Mouse (Mus musculus) stomach, embryonic 15.5 days (tissue): ENCODE data around the gene Rpl15. TPM values are rescaled to one million over a fixed set of nuclear protein-coding genes. Genes with fewer than 3 reads are reported as not detected.
"Not testable (repeated sequence)": the region's sequence is repeated elsewhere in the genome, so short reads cannot be mapped to it uniquely, and the experiment has no call there.

Experiments used
- ATAC-seq: fragments of 200-750 bp; cut with Nextera tagmentation; 2 replicates; pipeline ENCODE4 v1.8.0; 2017; ENCODE audit warnings: low read depth, moderate number of reproducible peaks, moderate TSS enrichment; ENCODE audit not compliant: insufficient read depth, low FRiP score
- H3K27ac ChIP-seq: fragments of 300-500 bp; sonication (generic); 2 replicates; pipeline ENCODE4 v1.5.1; 2015; ENCODE audit warnings: mild to moderate bottlenecking, inconsistent platforms
- H3K27me3 ChIP-seq: fragments of 300-500 bp; sonication (generic); replicated peaks from 2 replicates; pipeline ENCODE4 v1.6.1; 2015; ENCODE audit warnings: inconsistent platforms
- H3K36me3 ChIP-seq: fragments of 300-500 bp; sonication (generic); 2 replicates; pipeline ENCODE4 v1.6.1; 2015; ENCODE audit warnings: inconsistent platforms
- H3K4me1 ChIP-seq: fragments of 300-500 bp; sonication (generic); 2 replicates; pipeline ENCODE4 v1.6.1; 2015; ENCODE audit warnings: inconsistent platforms
- H3K4me2 ChIP-seq: fragments of 300-500 bp; sonication (generic); 2 replicates; pipeline ENCODE4 v1.6.1; 2015; ENCODE audit warnings: mild to moderate bottlenecking, inconsistent platforms
- H3K4me3 ChIP-seq: fragments of 300-500 bp; sonication (generic); replicated peaks from 2 replicates; pipeline ENCODE4 v1.5.1; 2015; ENCODE audit warnings: inconsistent platforms
- H3K9ac ChIP-seq: fragments of 300-500 bp; sonication (generic); 2 replicates; pipeline ENCODE4 v1.6.1; 2015; ENCODE audit warnings: inconsistent platforms
- H3K9me3 ChIP-seq: fragments of 300-500 bp; sonication (generic); 2 replicates; pipeline ENCODE4 v1.6.1; 2016; ENCODE audit warnings: inconsistent platforms
- WGBS: fragments of 180-500 bp; shearing (Covaris S2); methylation state at CpG from one replicate; pipeline ENCODE4 v1.1.7; 2015; 5-methylcytosine and 5-hydroxymethylcytosine counted together
- polyA plus RNA-seq: library from polyadenylated mRNA; unstranded; fragments of >200 nt; fragmentation: Nextera tagmentation; extraction: Ambion mirVana; gene quantifications from 2 replicates; pipeline ENCODE4 v1.2.1, GENCODE M21; 2015

Rpl15 gene
- polyA plus RNA-seq, 1 experiment from 2014 or later: 343 TPM

GRCm38 (mm10) chr14:18286441-18286840, 15.2 kb upstream of the Rpl15 start:
- Histone ChIP-seq H3K36me3 (no peaks in the 10 kb centered on the region; the same call in 1 of the 2 replicates), H3K4me1 (no peaks in the 10 kb centered on the region), H3K27me3 (no peaks in the 10 kb centered on the region), H3K9ac (no peak overlapping the region), H3K4me3 (no peak overlapping the region), H3K9me3 (no peaks in the 10 kb centered on the region), H3K27ac (no peak overlapping the region), H3K4me2 (no peak overlapping the region)
- 84% methylated on average over 2 of the region's 2 CpGs for WGBS
- no peak for ATAC-seq

- Histone ChIP-seq H3K27ac (no peak overlapping the region), H3K4me3 (no peak overlapping the region), H3K4me2 (no peak overlapping the region), H3K4me1 (no peaks in the 10 kb centered on the region), H3K9me3 (no peaks in the 10 kb centered on the region), H3K27me3 (no peaks in the 10 kb centered on the region), H3K9ac (no peak overlapping the region), H3K36me3 (no peaks in the 10 kb centered on the region; the same call in 1 of the 2 replicates)
- 78% methylated on average over 3 of the region's 3 CpGs for WGBS
- no peak for ATAC-seq
Measured at GRCm38 (mm10) chr14:18285476-18285875, 14.3 kb upstream of the Rpl15 start.

DNA sequence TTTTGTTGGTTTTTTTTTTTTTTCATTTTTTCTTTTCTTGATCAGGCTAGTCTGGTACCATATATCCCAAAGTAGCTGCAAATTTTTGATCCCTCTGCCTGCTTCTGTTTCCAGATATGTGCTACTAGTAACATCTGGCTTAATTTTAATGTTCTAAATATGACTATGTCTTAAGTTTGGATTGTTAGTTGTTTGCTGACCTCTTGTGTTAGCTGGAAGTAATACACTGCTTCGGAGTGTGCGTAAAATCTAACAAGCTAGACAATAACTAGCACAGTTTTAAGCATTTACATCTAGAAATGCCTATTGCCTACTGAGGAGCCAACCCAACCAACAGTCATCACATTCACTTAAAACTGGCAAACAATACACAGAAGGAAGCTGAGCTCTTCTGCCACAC, 13.4 kb upstream of the Rpl15 start:
- Histone ChIP-seq H3K4me2 (no peak overlapping the region), H3K36me3 (peaks cover 4% of the 10 kb centered on the region), H3K4me3 (no peak overlapping the region), H3K9me3 (no peaks in the 10 kb centered on the region), H3K4me1 (no peaks in the 10 kb centered on the region), H3K27ac (no peak overlapping the region), H3K27me3 (no peaks in the 10 kb centered on the region), H3K9ac (no peak overlapping the region)
- WGBS: 75% methylated on average over 2 of the region's 2 CpGs
- ATAC-seq: no peak

- Histone ChIP-seq H3K4me3 (no peak overlapping the region), H3K4me2 (no peak overlapping the region), H3K27ac (no peak overlapping the region), H3K36me3 (peaks cover 20% of the 10 kb centered on the region), H3K4me1 (no peaks in the 10 kb centered on the region), H3K27me3 (no peaks in the 10 kb centered on the region), H3K9me3 (no peaks in the 10 kb centered on the region), H3K9ac (no peak overlapping the region)
- ATAC-seq: no peak
- WGBS: 88% methylated on average over 5 of the region's 5 CpGs
Measured at GRCm38 (mm10) chr14:18280375-18280774, 9.2 kb upstream of the Rpl15 start.

DNA sequence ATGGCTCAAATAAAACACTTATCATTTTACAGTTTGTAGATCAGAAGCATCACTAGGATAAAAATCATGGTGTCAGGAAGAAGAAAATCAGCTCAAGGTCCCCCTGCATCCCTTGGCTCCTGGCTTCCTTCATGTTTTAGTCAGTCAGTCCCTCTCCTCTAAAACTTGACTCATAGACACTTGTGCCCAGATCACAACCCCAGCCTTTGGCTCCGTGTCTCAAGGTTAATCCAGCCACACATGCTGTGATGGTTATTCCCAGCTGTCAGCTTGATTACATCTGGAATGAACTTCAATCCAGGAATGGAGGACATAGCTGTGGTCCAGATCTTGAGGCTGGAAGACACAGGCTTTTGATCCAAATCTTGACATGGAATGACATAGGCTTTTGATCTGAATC, 3.3 kb upstream of the Rpl15 start:
- H3K27ac ChIP-seq: no peak overlapping the region
- no peaks in the 10 kb centered on the region for H3K9me3 ChIP-seq

DNA sequence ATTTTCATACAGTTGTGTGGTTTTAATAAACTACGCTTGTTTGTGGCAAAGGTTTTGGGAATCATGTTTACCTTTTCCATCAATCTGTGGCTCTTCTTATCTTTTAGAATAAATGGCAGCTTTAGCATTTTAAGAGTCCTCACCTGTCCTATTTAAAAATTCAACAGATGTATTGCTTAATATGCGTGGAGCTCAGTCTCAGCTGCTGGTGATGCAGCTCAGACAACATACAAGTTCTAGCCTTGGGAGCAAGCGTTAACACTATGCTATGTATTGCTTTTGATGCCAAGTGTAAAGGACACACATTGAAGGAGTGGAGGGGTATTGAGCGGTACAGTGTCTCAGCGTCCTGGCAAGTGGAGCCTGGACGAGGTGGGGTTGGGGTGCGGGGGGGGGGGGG, 475 bp upstream of the Rpl15 start:
- H3K4me3 ChIP-seq: peak overlapping the region; percentile 87
- peak overlapping the region; percentile 59 for H3K4me2 ChIP-seq
- H3K9ac ChIP-seq: no peak overlapping the region
- no peaks in the 10 kb centered on the region for H3K27me3 ChIP-seq
- ATAC-seq: no peak
- H3K4me1 ChIP-seq: no peaks in the 10 kb centered on the region
- 4% methylated on average over 7 of the region's 7 CpGs for WGBS
- no peak overlapping the region; the same call in 1 of the 2 replicates for H3K27ac ChIP-seq
- peaks cover 11% of the 10 kb centered on the region; the same call in 1 of the 2 replicates for H3K36me3 ChIP-seq
- H3K9me3 ChIP-seq: no peaks in the 10 kb centered on the region

More for the DNA sequence above, 3.3 kb upstream of the Rpl15 start:
- ATAC-seq: no peak
- H3K4me2 ChIP-seq: no peak overlapping the region
- H3K27me3 ChIP-seq: no peaks in the 10 kb centered on the region
- no peak overlapping the region for H3K9ac ChIP-seq
- H3K4me1 ChIP-seq: no peaks in the 10 kb centered on the region
- peaks cover 15% of the 10 kb centered on the region for H3K36me3 ChIP-seq
- 89% methylated on average over 1 of the region's 1 CpGs for WGBS
- no peak overlapping the region for H3K4me3 ChIP-seq

DNA sequence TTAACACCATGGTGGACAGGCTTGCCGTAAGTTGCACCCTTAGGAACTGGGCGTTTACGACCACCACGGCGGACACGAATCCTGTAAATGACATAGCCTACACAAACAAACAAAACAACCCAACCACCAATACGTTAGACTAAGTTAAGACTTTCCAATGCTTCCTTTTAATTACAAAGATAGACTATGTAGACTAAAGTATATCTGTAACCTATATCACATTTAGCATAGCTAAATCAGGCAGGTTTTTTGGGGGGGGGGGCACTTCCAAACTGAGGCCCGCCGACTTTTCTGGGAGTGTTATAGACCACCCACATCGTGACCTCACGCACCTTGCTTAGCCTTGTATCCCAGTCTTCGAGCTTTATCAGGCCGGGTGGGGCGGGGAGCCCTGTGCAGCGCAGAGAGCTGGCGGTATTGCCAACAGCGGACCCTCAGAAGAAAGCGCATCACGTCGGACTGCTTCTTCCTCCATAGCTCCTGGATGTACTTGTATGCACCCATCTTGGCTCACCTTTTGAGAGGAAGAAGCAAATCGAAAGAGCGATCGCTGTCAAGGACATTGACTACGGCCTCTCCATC, 1.2 kb downstream of the Rpl15 start:
- peak overlapping the region; percentile 62 for H3K4me2 ChIP-seq
- H3K9ac ChIP-seq: peak overlapping the region; percentile 77
- peak overlapping the region; percentile 87 for H3K4me3 ChIP-seq
- WGBS: 0% methylated on average over 24 of the region's 24 CpGs
- peak overlapping the region; percentile 77 for H3K27ac ChIP-seq
- ATAC-seq, H3K9me3 ChIP-seq, H3K27me3 ChIP-seq, H3K4me1 ChIP-seq: not testable (repeated sequence)
- H3K36me3 ChIP-seq: peaks cover 11% of the 10 kb centered on the region; the same call in 1 of the 2 replicates

GRCm38 (mm10) chr14:18263427-18263826, 7.8 kb downstream of the Rpl15 start:
- Histone ChIP-seq H3K9me3 (no peaks in the 10 kb centered on the region), H3K27me3 (no peaks in the 10 kb centered on the region), H3K4me1 (no peaks in the 10 kb centered on the region), H3K36me3 (peaks cover 9% of the 10 kb centered on the region; the same call in 1 of the 2 replicates), H3K4me3 (no peak overlapping the region), H3K9ac (no peak overlapping the region), H3K27ac (no peak overlapping the region), H3K4me2 (no peak overlapping the region)
- 38% methylated on average over 4 of the region's 4 CpGs for WGBS
- ATAC-seq: no peak; the same call in 1 of the 2 replicates

DNA sequence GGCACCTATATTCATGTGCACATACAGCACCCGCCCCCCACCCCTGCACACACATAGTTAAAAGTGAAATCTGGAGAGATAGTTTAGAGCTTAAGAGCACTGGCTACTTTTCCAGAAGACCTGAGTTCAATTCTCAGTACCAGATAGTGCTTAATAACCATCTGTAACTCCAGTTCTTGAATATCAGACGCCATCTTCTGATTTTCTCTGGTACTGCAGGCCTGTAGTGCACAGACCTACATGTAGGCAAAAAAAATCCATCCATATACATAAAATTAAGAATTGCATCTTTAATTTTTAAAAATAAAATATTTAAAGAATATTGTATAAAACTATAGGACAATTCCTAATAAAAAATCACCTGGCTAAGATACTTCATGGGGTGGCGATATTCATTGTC, 10.0 kb downstream of the Rpl15 start:
- H3K27ac ChIP-seq: no peak overlapping the region
- no peaks in the 10 kb centered on the region for H3K4me1 ChIP-seq
- H3K27me3 ChIP-seq: no peaks in the 10 kb centered on the region
- no peak for ATAC-seq
- no peaks in the 10 kb centered on the region for H3K36me3 ChIP-seq
- WGBS: 83% methylated on average over 3 of the region's 3 CpGs
- H3K4me3 ChIP-seq: no peak overlapping the region
- H3K9ac ChIP-seq: no peak overlapping the region
- H3K9me3 ChIP-seq: no peaks in the 10 kb centered on the region
- H3K4me2 ChIP-seq: no peak overlapping the region

DNA sequence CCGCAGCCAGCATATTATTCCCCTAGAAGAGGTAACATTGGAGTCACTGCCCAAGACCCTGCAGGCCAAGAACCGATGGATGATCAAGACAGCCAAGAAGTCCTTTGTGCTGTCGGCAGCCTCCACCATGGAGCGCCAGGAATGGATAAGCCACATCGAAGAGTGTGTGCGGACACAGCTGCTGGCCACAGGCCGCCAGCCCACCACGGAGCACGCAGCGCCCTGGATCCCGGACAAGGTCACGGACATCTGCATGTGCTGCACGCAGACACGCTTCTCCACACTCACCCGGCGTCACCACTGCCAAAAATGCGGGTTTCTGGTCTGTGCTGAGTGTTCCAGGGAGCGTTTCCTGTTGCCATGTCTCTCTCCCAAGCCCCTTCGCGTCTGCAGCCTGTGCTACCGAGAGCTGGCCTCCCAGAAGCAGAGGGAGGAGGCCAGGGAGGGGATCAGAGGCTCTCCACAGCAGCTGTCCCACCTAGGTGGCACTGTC, 28.5 kb downstream of the Rpl15 start:
- Histone ChIP-seq H3K27me3 (no peaks in the 10 kb centered on the region), H3K9me3 (no peaks in the 10 kb centered on the region), H3K9ac (no peak overlapping the region), H3K4me3 (no peak overlapping the region), H3K36me3 (no peaks in the 10 kb centered on the region), H3K27ac (no peak overlapping the region), H3K4me1 (0 out of 2 replicates have a peak, but pooled peaks cover 3% of the 10 kb centered on the region), H3K4me2 (no peak overlapping the region)
- ATAC-seq: no peak
- 84% methylated on average over 21 of the region's 21 CpGs for WGBS

GRCm38 (mm10) chr14:18241786-18242185, 29.4 kb downstream of the Rpl15 start:
- no peaks in the 10 kb centered on the region for H3K9me3 ChIP-seq
- H3K27me3 ChIP-seq: no peaks in the 10 kb centered on the region
- H3K4me3 ChIP-seq: no peak overlapping the region
- ATAC-seq: no peak
- H3K9ac ChIP-seq: no peak overlapping the region
- no peaks in the 10 kb centered on the region for H3K36me3 ChIP-seq
- 0 out of 2 replicates have a peak, but pooled peaks cover 3% of the 10 kb centered on the region for H3K4me1 ChIP-seq
- H3K4me2 ChIP-seq: no peak overlapping the region
- H3K27ac ChIP-seq: no peak overlapping the region
- 87% methylated on average over 4 of the region's 4 CpGs for WGBS

- H3K36me3 ChIP-seq: no peaks in the 10 kb centered on the region
- ATAC-seq: no peak
- H3K27ac ChIP-seq: no peak overlapping the region
- 63% methylated on average over 7 of the region's 7 CpGs for WGBS
- no peaks in the 10 kb centered on the region for H3K27me3 ChIP-seq
- H3K4me1 ChIP-seq: 0 out of 2 replicates have a peak, but pooled peaks cover 3% of the 10 kb centered on the region
- no peak overlapping the region for H3K4me2 ChIP-seq
- no peak overlapping the region for H3K4me3 ChIP-seq
- no peaks in the 10 kb centered on the region for H3K9me3 ChIP-seq
- H3K9ac ChIP-seq: no peak overlapping the region
Measured at GRCm38 (mm10) chr14:18240132-18240531, 31.1 kb downstream of the Rpl15 start.
